Mouse (Mus musculus) kidney, postnatal 14 days (tissue): ENCODE measurements around the gene Vps26a.
A peak's percentile ranks its signal among the peaks of the same experiment; 100 is the strongest.
"Not testable (repeated sequence)": the region's sequence is repeated elsewhere in the genome, so short reads cannot be mapped to it uniquely, and the experiment has no call there.

Source experiments
- DNase-seq: peaks from one replicate; pipeline ENCODE4 v3.0.0; 2022; ENCODE audit warnings: mixed read lengths

Vps26a gene

GRCm38 (mm10) chr10:62500088-62500915 lies 13.7 kb upstream of the Vps26a start:
- peak; percentile 67 for DNase-seq

GRCm38 (mm10) chr10:62491681-62492080 lies 5.1 kb upstream of the Vps26a start:
- not testable (repeated sequence) for DNase-seq

GRCm38 (mm10) chr10:62488266-62488665 lies 1.7 kb upstream of the Vps26a start:
- peak; percentile 63 for DNase-seq

- no peak for DNase-seq
Measured at GRCm38 (mm10) chr10:62485878-62486582, 575 bp downstream of the Vps26a start.

- no peak for DNase-seq
Measured at GRCm38 (mm10) chr10:62481108-62481852, 5.3 kb downstream of the Vps26a start.

- no peak for DNase-seq
Measured at GRCm38 (mm10) chr10:62476980-62477379, 9.6 kb downstream of the Vps26a start.

GRCm38 (mm10) chr10:62474944-62475343 lies 11.7 kb downstream of the Vps26a start:
- DNase-seq: no peak

GRCm38 (mm10) chr10:62471105-62471504 lies 15.5 kb downstream of the Vps26a start:
- no peak for DNase-seq

GRCm38 (mm10) chr10:62469736-62470135 lies 16.9 kb downstream of the Vps26a start:
- DNase-seq: no peak

- DNase-seq: no peak
Measured at GRCm38 (mm10) chr10:62461321-62461720, 25.3 kb downstream of the Vps26a start.

GRCm38 (mm10) chr10:62452001-62452400 lies 34.6 kb downstream of the Vps26a start:
- DNase-seq: not testable (repeated sequence)

GRCm38 (mm10) chr10:62450280-62450640 lies 36.3 kb downstream of the Vps26a start:
- no peak for DNase-seq

- peak; percentile 93 for DNase-seq
Measured at GRCm38 (mm10) chr10:62449364-62450279, 37.0 kb downstream of the Vps26a start, which contains the start of the genes 4930507D05Rik and Supv3l1. 4930507D05Rik (plus strand) TSS chr10:62449489. Supv3l1 (minus strand) TSS chr10:62449738.

- DNase-seq: no peak
Measured at GRCm38 (mm10) chr10:62430427-62430826, 56.2 kb downstream of the Vps26a start.

GRCm38 (mm10) chr10:62425081-62425871 lies 61.3 kb downstream of the Vps26a start:
- DNase-seq: peak; percentile 18

- DNase-seq: peak; percentile 22
Measured at GRCm38 (mm10) chr10:62422255-62422654, 64.3 kb downstream of the Vps26a start, which contains the start of gene Hkdc1. Hkdc1 (minus strand) TSS chr10:62422491.

GRCm38 (mm10) chr10:62421127-62421526 lies 65.5 kb downstream of the Vps26a start:
- DNase-seq: no peak

- DNase-seq: no peak
Measured at GRCm38 (mm10) chr10:62420399-62420798, 66.2 kb downstream of the Vps26a start.

GRCm38 (mm10) chr10:62419422-62419821 lies 67.2 kb downstream of the Vps26a start:
- DNase-seq: no peak

- DNase-seq: no peak
Measured at GRCm38 (mm10) chr10:62418831-62419356, 67.7 kb downstream of the Vps26a start.

GRCm38 (mm10) chr10:62413606-62413982 lies 73.0 kb downstream of the Vps26a start:
- no peak for DNase-seq
